Mouse (Mus musculus) CH12.LX (cell line): ENCODE results near the gene Ppp1r12a. TPM values are rescaled to one million over a fixed set of nuclear protein-coding genes. Genes with fewer than 3 reads are reported as not detected.
A peak's percentile ranks its signal among the peaks of the same experiment; 100 is the strongest.

ENCODE experiments used
- DNase-seq: peaks from one replicate; pipeline ENCODE4 v3.0.0-alpha.2; 2013; ENCODE audit errors: extremely low read depth
- H3K27ac ChIP-seq: 2 replicates; pipeline ENCODE4 v1.5.1; 2012; ENCODE audit warnings: low read depth, mild to moderate bottlenecking, control low read depth, moderate library complexity; ENCODE audit not compliant: insufficient read depth
- H3K27me3 ChIP-seq: replicated peaks from 2 replicates; pipeline ENCODE3; 2012; ENCODE audit warnings: inconsistent platforms
- H3K36me3 ChIP-seq, 2 experiments: replicated peaks in 1 of 2; 2 replicates each; pipeline versions ENCODE3 to v1.6.1; 2012; ENCODE audit warnings: inconsistent platforms in 1 of 2, low read length in 1 of 2, mild to moderate bottlenecking in 1 of 2, mixed read lengths in 1 of 2, moderate library complexity in 1 of 2; ENCODE audit not compliant: control insufficient read depth in 1 of 2, insufficient read depth in 1 of 2
- H3K4me1 ChIP-seq, 2 experiments: 2 replicates each; pipeline ENCODE4 v1.6.1; 2012; ENCODE audit warnings: inconsistent platforms in 1 of 2, moderate library complexity in 1 of 2; ENCODE audit not compliant: insufficient read depth in 2 of 2, control insufficient read depth in 1 of 2
- H3K4me2 ChIP-seq: 2 replicates; pipeline ENCODE4 v1.6.1; 2012; ENCODE audit warnings: low read depth, mild to moderate bottlenecking, control low read depth; ENCODE audit not compliant: poor library complexity, insufficient read depth, severe bottlenecking
- H3K4me3 ChIP-seq, 3 experiments: fragments of 150-350 bp in 1 of 3; sonication (generic) in 1 of 3; replicated peaks in 1 of 3; 2 replicates each; pipeline versions ENCODE3 to v1.5.1; 2011 to 2012; ENCODE audit warnings: low read depth in 2 of 3, low read length in 2 of 3, mild to moderate bottlenecking in 2 of 3, moderate library complexity in 2 of 3, control low read depth in 1 of 3, improper control_type of control experiment in 1 of 3, inconsistent platforms in 1 of 3, mixed read lengths in 1 of 3; ENCODE audit not compliant: poor library complexity in 1 of 3
- H3K79me2 ChIP-seq: replicated peaks from 2 replicates; pipeline ENCODE4 v1.6.1; 2012; ENCODE audit warnings: mild to moderate bottlenecking, moderate library complexity; ENCODE audit not compliant: control insufficient read depth, poor library complexity, insufficient read depth, severe bottlenecking; ENCODE audit errors: extremely low read depth
- H3K9ac ChIP-seq: 2 replicates; pipeline ENCODE4 v1.6.1; 2012; ENCODE audit warnings: low read depth, mild to moderate bottlenecking, control low read depth, moderate library complexity; ENCODE audit not compliant: insufficient read depth
- H3K9me3 ChIP-seq: replicated peaks from 2 replicates; pipeline ENCODE3; 2012; ENCODE audit warnings: low read length, inconsistent platforms, mixed read lengths
- BHLHE40 ChIP-seq: IDR thresholded peaks from 2 replicates; pipeline ENCODE4 v1.6.1; 2011; ENCODE audit warnings: mild to moderate bottlenecking, low read depth, low read length, improper control_type of control experiment
- CHD1 ChIP-seq: IDR thresholded peaks from 2 replicates; pipeline ENCODE4 v1.6.1; 2012; ENCODE audit warnings: low read depth, low read length, improper control_type of control experiment, inconsistent platforms
- CHD2 ChIP-seq: IDR thresholded peaks from 2 replicates; pipeline ENCODE4 v1.6.1; 2011; ENCODE audit warnings: low read length, improper control_type of control experiment
- CTCF ChIP-seq, 2 experiments: IDR thresholded peaks in 1 of 2; conservative IDR thresholded peaks in 1 of 2; 2 replicates each; pipeline ENCODE4 v1.5.1; 2011 to 2012; ENCODE audit warnings: low read depth in 2 of 2, low read length in 2 of 2, improper control_type of control experiment in 1 of 2, inconsistent platforms in 1 of 2, mild to moderate bottlenecking in 1 of 2, moderate library complexity in 1 of 2
- ELF1 ChIP-seq: IDR thresholded peaks from 2 replicates; pipeline ENCODE4 v1.6.1; 2014; ENCODE audit warnings: low read depth, mild to moderate bottlenecking, inconsistent platforms, low read length, improper control_type of control experiment
- EP300 ChIP-seq: IDR thresholded peaks from 2 replicates; pipeline ENCODE4 v1.6.1; 2011; ENCODE audit warnings: low read length, improper control_type of control experiment
- ETS1 ChIP-seq: conservative IDR thresholded peaks from 2 replicates; pipeline ENCODE4 v1.6.1; 2012; ENCODE audit warnings: low read depth, mild to moderate bottlenecking, inconsistent platforms, low read length, improper control_type of control experiment, moderate library complexity
- HCFC1 ChIP-seq: IDR thresholded peaks from 2 replicates; pipeline ENCODE4 v1.6.1; 2012; ENCODE audit warnings: low read depth, mild to moderate bottlenecking, inconsistent platforms, low read length, improper control_type of control experiment
- IRF4 ChIP-seq: IDR thresholded peaks from 2 replicates; pipeline ENCODE4 v1.6.1; 2014; ENCODE audit warnings: low read depth, mild to moderate bottlenecking, inconsistent platforms, low read length, improper control_type of control experiment
- JUN ChIP-seq: IDR thresholded peaks from 2 replicates; pipeline ENCODE4 v1.6.1; 2011; ENCODE audit warnings: low read depth, mild to moderate bottlenecking, low read length, improper control_type of control experiment, moderate library complexity; ENCODE audit not compliant: insufficient read depth
- JUND ChIP-seq: conservative IDR thresholded peaks from 2 replicates; pipeline ENCODE4 v1.6.1; 2011; ENCODE audit warnings: low read depth, low read length, improper control_type of control experiment
- KAT2A ChIP-seq: IDR thresholded peaks from 2 replicates; pipeline ENCODE4 v1.6.1; 2012; ENCODE audit warnings: low read length, improper control_type of control experiment, inconsistent platforms; ENCODE audit not compliant: insufficient replicate concordance
- MAFK ChIP-seq: IDR thresholded peaks from 2 replicates; pipeline ENCODE4 v1.6.1; 2011; ENCODE audit warnings: low read length, improper control_type of control experiment; ENCODE audit not compliant: insufficient replicate concordance
- MAX ChIP-seq: IDR thresholded peaks from 2 replicates; pipeline ENCODE4 v1.6.1; 2011; ENCODE audit warnings: low read length, improper control_type of control experiment
- MEF2A ChIP-seq: IDR thresholded peaks from 2 replicates; pipeline ENCODE4 v1.6.1; 2014; ENCODE audit warnings: low read depth, mild to moderate bottlenecking, inconsistent platforms, low read length, improper control_type of control experiment, borderline replicate concordance
- MYC ChIP-seq: IDR thresholded peaks from 2 replicates; pipeline ENCODE4 v1.6.1; 2011; ENCODE audit warnings: low read depth, mild to moderate bottlenecking, improper control_type of control experiment, low read length
- NELFE ChIP-seq: IDR thresholded peaks from 2 replicates; pipeline ENCODE4 v1.6.1; 2011; ENCODE audit warnings: low read depth, low read length, improper control_type of control experiment
- POLR2A ChIP-seq: IDR thresholded peaks from 2 replicates; pipeline ENCODE4 v1.6.1; 2011; ENCODE audit warnings: low read depth, mild to moderate bottlenecking, improper control_type of control experiment, low read length
- RAD21 ChIP-seq: IDR thresholded peaks from 2 replicates; pipeline ENCODE4 v1.6.1; 2011; ENCODE audit warnings: low read depth, mild to moderate bottlenecking, low read length, improper control_type of control experiment, moderate library complexity
- RCOR1 ChIP-seq: conservative IDR thresholded peaks from 2 replicates; pipeline ENCODE4 v1.6.1; 2012; ENCODE audit warnings: low read depth, mild to moderate bottlenecking, inconsistent platforms, low read length, improper control_type of control experiment
- SIN3A ChIP-seq: IDR thresholded peaks from 2 replicates; pipeline ENCODE4 v1.6.1; 2012; ENCODE audit warnings: low read length, improper control_type of control experiment, inconsistent platforms
- SMC3 ChIP-seq: IDR thresholded peaks from 2 replicates; pipeline ENCODE4 v1.6.1; 2011; ENCODE audit warnings: low read depth, low read length, improper control_type of control experiment
- TCF12 ChIP-seq: IDR thresholded peaks from 2 replicates; pipeline ENCODE4 v1.6.1; 2014; ENCODE audit warnings: low read depth, mild to moderate bottlenecking, inconsistent platforms, low read length, improper control_type of control experiment
- UBTF ChIP-seq: IDR thresholded peaks from 2 replicates; pipeline ENCODE4 v1.6.1; 2012; ENCODE audit warnings: low read depth, mild to moderate bottlenecking, inconsistent platforms, low read length, improper control_type of control experiment, moderate library complexity
- ZNF384 ChIP-seq: IDR thresholded peaks from 2 replicates; pipeline ENCODE4 v1.6.1; 2012; ENCODE audit warnings: low read depth, low read length, improper control_type of control experiment, inconsistent platforms
- dilution Hi-C: fragments of 300-500 bp; cut with MboI; formaldehyde crosslinking; loops from 2 replicates; pipeline ENCODE4 v1.14.3; 2020; ENCODE audit warnings: low sequenced_read_pairs; ENCODE audit not compliant: extremely low pct_unique_long_range_greater_than_20kb, extremely low pct_ligation_motif_present
- in situ Hi-C: fragments of 300-500 bp; cut with MboI; formaldehyde crosslinking; loops from 3 replicates; pipeline ENCODE4 v1.14.3; 2019; ENCODE audit warnings: low sequenced_read_pairs, low pct_ligation_motif_present, low pct_unique_long_range_greater_than_20kb, mixed read lengths
- polyA plus RNA-seq: library from polyadenylated mRNA; unstranded; fragments of >175 nt; gene quantifications from 2 replicates; pipeline ENCODE4 v1.2.1, GENCODE M21; 2012; ENCODE audit warnings: low read depth; ENCODE audit not compliant: insufficient read length
- total RNA-seq, 2 experiments: library from RNA; depleted of rRNA; stranded (reverse); fragments of 300-350 nt in 1 of 2; fragments of >200 nt in 1 of 2; gene quantifications; 2 replicates each; pipeline ENCODE4 v1.2.3; 2012 to 2014

Gene Ppp1r12a
- total and polyA plus RNA-seq, 3 experiments, result 34.4 to 70.8 (median 60.0) TPM

- no peak overlapping the region; the same call in 1 of the 2 replicates for H3K9ac ChIP-seq
- peak overlapping the region; percentile 61; the same call in 1 of the 2 replicates for H3K4me2 ChIP-seq
- H3K4me3 ChIP-seq, result no peak overlapping the region
- H3K9me3 ChIP-seq, result no peaks in the 10 kb centered on the region
- H3K36me3 ChIP-seq, result peaks cover 0 to 5% of the 10 kb centered on the region in 2 experiments
- peaks cover 9 to 61% of the 10 kb centered on the region in 2 experiments; a peak in 3 of 4 replicates for H3K4me1 ChIP-seq
- in situ Hi-C loops (loop anchor here (25.0 kb wide), 1 partner anchor 228 kb away; no protein-coding TSS in a partner anchor), dilution Hi-C loops (no loop called here)
- no peaks in the 10 kb centered on the region for H3K27me3 ChIP-seq
- TF ChIP-seq SIN3A (0 out of 2 replicates have a peak, but pooled peaks have one; percentile 0), MYC (0 out of 2 replicates have a peak, but pooled peaks have one; percentile 26), CHD1 (peak; percentile 1; the same call in 1 of the 2 replicates), NELFE (no peak), RAD21 (peak; percentile 68), MAX (no peak), SMC3 (peak; percentile 49), CTCF (conservative IDR thresholded peaks at IDR 0.05 in 1 of 2, IDR thresholded peaks at IDR 0.05 in 1 of 2; ENCODE audit: low read depth in 2 of 2, low read length in 2 of 2) (peak in 1 of 2 experiments; percentile 62; a peak in 2 of 4 replicates), IRF4 (0 out of 2 replicates have a peak, but pooled peaks have one; percentile 26), MAFK (no peak)
- H3K79me2 ChIP-seq, result peaks cover 23% of the 10 kb centered on the region
- peak overlapping the region; percentile 64 for H3K27ac ChIP-seq
- DNase-seq, result peak; percentile 31
Observed at GRCm38 (mm10) chr10:108190626-108191025, 28.6 kb downstream of the Ppp1r12a start.

DNA sequence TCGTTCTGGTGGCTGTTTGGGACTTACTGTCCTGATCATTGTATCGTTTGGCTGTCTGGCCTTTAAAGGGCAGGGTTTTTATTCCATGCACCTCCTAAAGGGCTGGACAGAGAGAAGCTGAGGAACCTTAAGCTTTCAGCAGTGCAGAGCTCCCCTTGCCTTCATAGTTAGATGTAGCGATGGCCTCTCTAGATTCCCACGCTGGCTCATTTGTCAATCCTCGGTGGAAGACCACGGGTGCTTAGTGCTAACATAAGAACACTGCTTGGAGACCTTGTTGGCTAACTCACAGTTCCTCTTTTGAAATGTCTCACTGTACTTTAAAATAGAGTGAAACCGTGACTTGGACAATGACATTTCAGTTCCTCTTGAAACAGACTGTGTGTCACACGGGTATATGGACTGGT is 29.4 kb downstream of the Ppp1r12a start:
- peaks cover 20% of the 10 kb centered on the region for H3K79me2 ChIP-seq
- peak overlapping the region; percentile 70 for H3K27ac ChIP-seq
- TF ChIP-seq CHD2 (peak; percentile 88), MYC (peak; percentile 81), ZNF384 (no peak), UBTF (no peak), TCF12 (peak; percentile 77), BHLHE40 (peak; percentile 99), IRF4 (peak; percentile 99), RCOR1 (peak; percentile 98), MAFK (peak; percentile 85), HCFC1 (peak; percentile 34; the same call in 1 of the 2 replicates), POLR2A (no peak), ETS1 (peak; percentile 97), JUND (peak; percentile 93), SIN3A (peak; percentile 86), MAX (peak; percentile 58), KAT2A (no peak), JUN (peak; percentile 92), MEF2A (peak; percentile 99), EP300 (peak; percentile 100), ELF1 (0 out of 2 replicates have a peak, but pooled peaks have one; percentile 12)
- in situ Hi-C loops, result loop anchor here (25.0 kb wide), 1 partner anchor 229 kb away; no protein-coding TSS in a partner anchor
- peaks cover 0 to 9% of the 10 kb centered on the region in 2 experiments for H3K36me3 ChIP-seq
- peak overlapping the region; percentile 74 for H3K4me2 ChIP-seq
- peak overlapping the region; percentile 47 for H3K9ac ChIP-seq
- no peaks in the 10 kb centered on the region for H3K9me3 ChIP-seq
- H3K4me3 ChIP-seq, result peak overlapping the region in 2 of 3 experiments; percentile 23 to 29
- peak; percentile 93 for DNase-seq
- H3K27me3 ChIP-seq, result no peaks in the 10 kb centered on the region
- peaks cover 9 to 56% of the 10 kb centered on the region in 2 experiments; a peak in 3 of 4 replicates for H3K4me1 ChIP-seq
- dilution Hi-C loops, result no loop called here
